Mouse (Mus musculus) adrenal gland, postnatal 4 days (tissue): ENCODE data around the gene Efcab5. TPM values are rescaled to one million over a fixed set of nuclear protein-coding genes. Genes with fewer than 3 reads are reported as not detected.
"Not testable (repeated sequence)": the region's sequence is repeated elsewhere in the genome, so short reads cannot be mapped to it uniquely, and the experiment has no call there.

Source experiments
- DNase-seq, 2 experiments: peaks; one replicate each; pipeline ENCODE4 v3.0.0; 2021 to 2022; ENCODE audit warnings: low spot score in 2 of 2, mixed read lengths in 2 of 2
- total RNA-seq, 2 experiments: library from RNA; stranded (reverse); gene quantifications; 2 replicates each; pipeline ENCODE4 v1.2.3; 2021

The Efcab5 gene
- total RNA-seq, 2 experiments from 2014 or later = 0.20 to 0.48 TPM

DNA sequence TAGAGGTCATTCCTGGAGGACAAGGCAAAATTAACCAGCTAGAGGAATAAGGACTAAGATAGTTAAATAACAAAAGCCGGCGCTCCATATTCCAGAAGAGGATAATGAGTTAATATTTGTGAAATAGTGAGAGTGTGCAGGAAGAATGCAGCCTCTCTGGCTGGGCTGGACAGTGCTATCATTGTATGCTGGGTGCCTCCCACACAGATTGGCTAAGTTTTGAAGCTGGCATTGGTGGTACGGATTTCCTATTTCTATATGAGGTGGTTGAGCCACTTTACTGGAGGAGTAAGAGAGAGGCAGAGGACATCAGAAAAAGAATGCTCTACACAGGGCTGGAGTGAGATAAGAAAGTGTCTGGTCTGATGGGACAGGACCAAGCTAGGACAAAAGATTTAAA lies 9.0 kb downstream of the Efcab5 start:
- no peak for DNase-seq

- DNase-seq = no peak
Observed at GRCm38 (mm10) chr11:77174531-77174930, 14.2 kb downstream of the Efcab5 start.

DNA sequence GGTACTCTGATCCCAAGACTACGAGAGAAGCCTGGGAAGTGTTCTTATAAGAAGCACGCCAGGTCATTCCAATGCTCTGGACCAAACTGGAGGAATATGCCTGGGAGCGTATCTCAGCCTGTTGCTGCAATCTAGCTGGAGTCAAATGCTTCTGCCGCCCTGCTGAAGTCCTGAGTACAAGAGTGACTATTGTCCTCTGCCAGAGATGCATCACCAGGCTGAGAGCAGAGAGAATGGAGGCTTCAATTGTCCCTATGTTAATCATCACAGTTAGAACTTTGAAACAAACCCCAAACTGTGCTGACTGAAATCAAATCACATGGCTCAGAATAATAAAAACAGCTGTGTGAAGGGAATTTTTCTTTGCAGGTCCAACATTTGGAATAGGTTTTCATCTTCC lies 15.0 kb downstream of the Efcab5 start:
- no peak for DNase-seq

DNA sequence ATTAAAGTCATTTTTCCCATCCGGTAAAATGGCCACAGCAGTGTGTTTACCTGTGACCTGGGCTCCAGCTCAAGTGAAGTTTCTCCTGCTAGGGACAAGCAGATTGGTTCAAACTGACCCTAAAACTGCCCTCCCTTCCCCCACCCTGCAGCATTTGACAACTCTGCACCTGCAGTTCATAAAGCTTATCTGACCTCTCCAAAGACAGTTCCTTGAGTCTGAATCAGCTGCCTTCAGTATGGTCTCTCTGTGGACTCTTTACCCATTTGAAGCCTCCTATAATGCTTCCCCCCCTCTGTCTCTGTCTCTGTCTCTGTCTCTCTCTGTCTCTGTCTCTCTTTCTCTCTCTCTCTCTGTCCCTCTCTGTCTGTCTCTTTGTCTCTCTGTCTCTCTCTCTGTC lies 28.0 kb downstream of the Efcab5 start:
- DNase-seq = no peak

DNA sequence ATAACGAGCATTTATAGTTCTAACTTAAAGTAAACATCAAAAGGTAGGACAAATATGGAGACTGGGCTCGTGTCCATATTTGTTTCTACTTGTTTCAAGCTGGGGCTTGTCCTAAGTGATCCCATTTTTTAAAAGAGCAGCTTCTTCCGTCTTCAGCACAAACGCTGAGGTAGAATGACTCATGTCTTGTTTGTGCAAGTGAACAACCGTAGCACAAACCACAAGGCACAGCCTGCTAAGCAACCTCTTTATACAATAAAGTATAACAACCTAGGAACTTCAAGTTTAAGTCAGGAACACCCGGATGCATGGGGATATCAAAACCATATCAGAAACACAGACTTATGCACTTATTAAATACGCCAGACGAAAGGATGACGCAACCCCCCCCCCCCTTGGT lies 28.4 kb downstream of the Efcab5 start:
- DNase-seq = no peak

GRCm38 (mm10) chr11:77154214-77154613 lies 34.6 kb downstream of the Efcab5 start:
- no peak for DNase-seq

GRCm38 (mm10) chr11:77150806-77151205 lies 38.0 kb downstream of the Efcab5 start:
- no peak for DNase-seq

DNA sequence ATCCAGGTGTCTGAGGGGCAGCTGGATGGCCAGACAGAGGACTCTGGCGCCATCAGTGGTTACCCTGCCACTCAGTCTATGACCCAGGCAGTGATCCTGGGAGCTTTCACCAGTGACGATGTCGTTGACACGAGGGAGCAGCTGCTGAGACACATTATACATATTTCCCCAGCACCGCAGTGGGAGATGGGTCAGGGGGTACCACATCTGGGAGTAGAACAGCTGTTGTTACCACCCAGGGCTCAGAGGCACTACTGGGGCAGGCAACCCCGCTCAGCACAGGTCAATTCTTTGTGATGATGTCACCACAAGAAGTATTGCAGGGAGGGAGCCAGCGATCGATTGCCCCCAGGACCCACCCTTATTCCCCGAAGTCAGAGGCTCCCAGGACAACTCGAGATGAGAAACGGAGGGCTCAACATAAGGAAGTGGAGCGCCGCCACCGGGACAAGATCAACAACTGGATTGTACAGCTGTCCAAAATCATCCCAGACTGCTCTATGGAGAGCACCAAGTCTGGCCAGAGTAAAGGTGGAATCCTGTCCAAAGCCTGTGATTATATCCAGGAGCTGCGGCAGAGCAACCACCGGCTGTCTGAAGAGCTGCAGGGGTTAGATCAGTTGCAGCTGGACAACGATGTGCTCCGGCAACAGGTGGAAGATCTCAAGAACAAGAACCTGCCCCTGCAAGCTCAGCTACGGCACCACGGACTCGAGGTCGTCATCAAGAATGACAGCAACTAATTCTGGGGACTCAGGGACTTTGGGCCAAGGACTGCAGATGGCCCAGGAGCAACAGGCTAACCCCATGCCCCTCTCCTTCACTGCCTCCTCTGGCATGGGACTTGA lies 38.8 kb downstream of the Efcab5 start:
- not testable (repeated sequence) for DNase-seq

DNA sequence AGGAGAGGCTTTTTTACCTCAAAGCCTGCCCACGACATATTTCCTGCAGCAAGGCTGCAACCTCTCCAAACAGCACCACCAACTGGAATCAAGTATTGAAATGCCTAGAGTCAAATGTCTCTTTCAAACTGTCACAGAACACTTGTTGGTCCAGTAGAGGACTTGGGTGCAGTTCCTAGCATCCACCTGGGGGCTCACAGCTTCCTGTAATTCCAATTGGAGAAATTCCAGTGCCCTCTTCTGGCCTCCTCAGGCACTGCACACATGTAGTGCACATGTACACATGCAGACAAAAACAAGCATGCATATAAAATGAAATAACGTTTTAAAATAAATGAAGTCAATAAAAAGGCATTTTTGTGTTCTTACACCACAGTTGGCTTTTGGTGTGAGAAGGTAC lies 40.0 kb downstream of the Efcab5 start:
- no peak for DNase-seq

DNA sequence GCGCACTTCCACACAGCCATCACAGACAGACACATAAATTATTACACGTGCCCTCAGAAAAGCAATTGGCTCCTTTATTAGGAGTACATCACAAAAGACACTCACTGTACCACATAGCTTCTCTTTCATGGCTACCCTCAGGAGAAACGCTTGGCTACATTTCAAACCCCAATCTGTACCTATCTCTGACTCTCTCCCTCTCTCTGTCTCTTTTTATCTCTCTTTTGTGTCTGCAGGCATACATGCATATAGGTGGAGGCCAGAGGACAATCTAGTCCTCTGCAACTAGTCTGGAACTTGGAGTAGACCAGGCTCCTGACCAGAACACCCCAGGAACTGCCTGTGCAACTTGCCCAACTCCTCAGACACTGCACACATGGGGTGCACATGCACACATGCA lies 41.0 kb downstream of the Efcab5 start:
- DNase-seq = no peak

GRCm38 (mm10) chr11:77145423-77145822 lies 43.3 kb downstream of the Efcab5 start:
- no peak for DNase-seq

DNA sequence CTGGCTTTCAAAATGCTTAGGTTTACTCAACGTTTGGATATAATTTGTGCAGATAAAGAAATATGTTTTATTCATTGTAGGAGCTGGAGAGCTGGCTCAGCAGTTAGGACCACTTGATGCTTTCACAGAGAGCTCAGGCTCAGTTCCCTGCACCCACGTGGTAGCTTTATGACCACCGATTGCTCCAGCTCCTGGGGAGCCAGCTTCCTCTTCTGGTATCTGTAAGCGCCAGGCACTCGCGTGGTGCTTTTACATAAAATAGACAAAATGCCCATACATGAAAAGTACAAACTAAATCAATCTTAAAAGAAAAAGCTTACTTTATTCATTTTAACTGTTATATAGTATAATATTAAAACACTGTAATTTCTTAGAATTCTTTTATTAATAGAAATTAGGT lies 46.8 kb downstream of the Efcab5 start:
- no peak for DNase-seq

DNA sequence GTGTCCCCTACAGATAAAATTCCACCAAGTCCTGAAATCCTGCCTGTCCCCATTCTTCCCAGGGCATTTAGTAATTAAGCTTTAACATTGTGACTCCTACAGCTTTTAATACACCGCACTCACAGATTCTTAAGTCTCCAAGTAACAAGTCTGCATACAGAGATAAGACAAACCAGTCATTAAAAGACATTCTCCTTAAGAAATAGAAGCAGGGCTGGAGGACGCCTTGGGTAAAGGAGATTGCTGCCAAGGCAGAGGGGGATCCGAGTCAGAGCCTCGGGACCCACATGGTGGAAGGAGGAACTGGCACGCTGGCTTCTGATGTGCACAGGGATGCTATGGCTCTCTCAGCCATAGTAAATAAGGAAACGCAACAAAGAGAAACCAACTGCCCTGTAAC lies 48.8 kb downstream of the Efcab5 start:
- DNase-seq = no peak

DNA sequence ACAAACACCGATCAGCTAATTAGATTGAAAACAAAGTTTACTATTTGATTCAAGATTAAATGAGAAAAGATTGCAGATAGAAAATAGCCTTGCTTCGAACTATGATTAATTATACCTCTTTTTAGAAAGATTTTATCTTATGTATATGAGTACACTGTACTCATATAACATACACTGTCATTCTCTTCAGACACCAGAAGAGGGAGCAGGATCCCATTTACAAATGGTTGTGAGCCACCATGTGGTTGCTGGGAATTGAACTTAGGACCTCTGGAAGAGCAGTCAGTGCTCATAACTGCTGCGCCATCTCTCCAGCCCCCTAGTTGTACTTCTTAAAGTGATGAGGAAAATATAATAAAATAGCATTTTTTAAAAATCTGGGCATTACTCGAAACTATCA lies 55.3 kb downstream of the Efcab5 start:
- no peak for DNase-seq

DNA sequence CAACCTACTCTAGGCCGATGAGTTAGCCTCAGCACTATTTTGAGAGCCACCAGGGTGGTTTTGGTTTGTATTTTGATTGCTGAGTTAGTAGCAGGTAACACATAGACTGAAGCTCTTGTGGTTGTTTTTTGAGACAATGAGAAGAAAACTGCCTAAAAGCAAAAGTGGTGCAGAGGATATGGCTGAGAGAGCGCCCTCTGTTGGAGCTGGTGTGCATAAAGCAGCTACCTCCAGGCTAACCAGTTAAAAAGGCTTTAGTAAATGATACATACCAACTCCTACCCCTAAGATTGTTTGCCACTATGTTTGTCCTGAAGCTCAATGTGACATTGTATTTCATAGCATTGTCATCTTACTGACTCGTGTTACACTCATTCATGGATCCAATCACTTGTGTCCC lies 56.2 kb downstream of the Efcab5 start:
- no peak for DNase-seq

DNA sequence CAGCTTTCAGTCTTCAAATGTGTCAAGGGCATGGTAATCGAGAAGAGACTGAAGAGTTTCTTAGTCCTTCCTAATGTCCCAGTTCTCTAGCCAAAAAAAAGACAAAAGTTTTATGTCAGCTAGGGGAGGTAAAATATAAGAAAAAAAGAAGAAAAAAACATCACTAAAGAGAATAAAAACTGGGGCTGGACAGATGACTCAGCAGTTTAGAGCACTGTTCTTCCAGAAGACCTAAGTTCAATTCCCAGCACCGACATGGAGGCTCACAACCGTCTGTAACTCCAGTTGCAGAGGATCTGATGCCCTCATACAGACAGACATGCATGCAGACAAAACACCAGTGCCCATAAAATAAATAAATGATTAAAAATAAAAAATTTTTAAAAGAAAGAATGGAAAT lies 60.2 kb downstream of the Efcab5 start:
- no peak for DNase-seq

DNA sequence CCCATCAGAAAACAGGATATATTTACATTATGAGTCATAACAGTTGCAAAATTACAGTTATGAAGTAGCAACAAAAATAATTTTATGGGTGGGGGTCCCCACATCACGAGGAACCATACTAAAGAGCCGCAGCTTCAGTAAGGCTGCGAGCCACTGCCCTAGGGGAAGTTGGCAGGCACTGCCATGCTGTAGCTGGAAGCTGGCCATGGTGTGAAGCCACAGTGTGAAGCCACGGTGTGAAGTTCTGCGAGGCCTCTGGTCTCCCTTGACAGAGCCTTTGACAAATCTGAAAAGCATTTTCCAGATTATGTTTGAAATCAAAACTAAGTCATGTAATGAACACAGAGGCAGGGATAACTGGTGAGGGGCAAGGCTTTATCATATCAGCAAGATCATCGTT lies 77.6 kb downstream of the Efcab5 start:
- DNase-seq = no peak

GRCm38 (mm10) chr11:77108442-77108841 lies 80.3 kb downstream of the Efcab5 start:
- no peak for DNase-seq

DNA sequence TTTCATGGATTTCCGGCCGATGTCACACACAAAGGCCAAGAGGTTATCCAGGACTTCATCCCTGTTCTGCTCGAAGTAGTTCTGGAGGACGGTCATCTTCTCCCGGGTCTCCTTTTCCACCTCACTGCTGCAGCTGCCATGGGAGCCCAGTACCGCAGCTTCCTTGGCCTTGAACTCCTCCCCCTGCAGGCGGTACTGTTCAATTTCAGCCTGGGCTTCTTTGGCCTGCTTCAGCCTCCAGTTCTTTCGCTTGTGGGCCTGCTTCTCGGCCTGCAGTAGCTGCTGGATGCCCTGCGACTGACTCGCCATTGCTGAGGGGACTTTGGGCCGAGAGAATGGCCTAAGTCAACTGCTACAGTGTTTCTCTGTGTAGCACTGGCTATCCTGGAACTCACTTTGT lies 80.9 kb downstream of the Efcab5 start:
- not testable (repeated sequence) for DNase-seq

- DNase-seq = no peak
Observed at GRCm38 (mm10) chr11:77106961-77107360, 81.8 kb downstream of the Efcab5 start.

DNA sequence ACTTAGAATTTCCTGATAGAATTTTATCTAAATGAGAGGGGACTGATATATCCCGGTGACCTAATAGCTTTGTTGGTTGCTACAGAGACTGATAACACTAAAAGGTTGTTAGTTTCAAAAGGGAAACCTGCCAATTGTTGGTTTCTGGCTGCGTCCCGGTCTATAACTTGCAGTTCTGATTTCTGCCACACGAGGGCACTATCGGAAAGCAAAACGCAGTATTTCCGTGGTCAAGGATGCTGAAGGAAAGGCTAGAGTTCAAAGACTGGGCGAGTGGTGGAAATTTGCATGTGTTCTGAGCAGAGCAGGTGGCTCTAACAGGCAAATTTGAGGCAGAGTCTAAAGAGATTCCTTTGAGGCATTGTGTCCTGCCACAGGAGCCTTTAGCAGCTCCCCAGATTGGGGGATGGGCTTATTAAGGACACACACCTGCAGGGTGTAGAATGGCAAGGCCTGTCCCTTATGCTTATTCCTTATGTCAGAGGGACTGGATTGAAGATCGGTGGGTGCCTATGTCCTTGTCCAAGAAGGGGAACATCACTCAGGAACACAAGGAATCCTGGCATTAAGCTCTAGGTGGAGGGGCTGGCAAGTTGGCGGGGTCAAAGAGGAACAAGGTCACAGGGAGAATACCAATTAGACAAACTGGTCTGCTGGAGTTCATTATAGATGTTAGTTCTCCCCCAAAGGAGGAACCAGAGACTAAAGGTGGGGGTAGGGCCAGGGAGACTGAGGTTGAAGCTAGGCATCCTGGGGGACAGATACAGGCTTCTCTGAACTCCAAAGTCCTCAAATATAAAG lies 88.4 kb downstream of the Efcab5 start:
- peak; percentile 54 to 60 for DNase-seq

GRCm38 (mm10) chr11:77098332-77098972 lies 90.3 kb downstream of the Efcab5 start:
- no peak for DNase-seq
